Mouse (Mus musculus): ENCODE results near the gene Rprd1b. TPM values are rescaled to one million over a fixed set of nuclear protein-coding genes. Genes with fewer than 3 reads are reported as not detected.

Rprd1b gene
- polyA plus RNA-seq, 1 experiment: 5.5 TPM

DNA sequence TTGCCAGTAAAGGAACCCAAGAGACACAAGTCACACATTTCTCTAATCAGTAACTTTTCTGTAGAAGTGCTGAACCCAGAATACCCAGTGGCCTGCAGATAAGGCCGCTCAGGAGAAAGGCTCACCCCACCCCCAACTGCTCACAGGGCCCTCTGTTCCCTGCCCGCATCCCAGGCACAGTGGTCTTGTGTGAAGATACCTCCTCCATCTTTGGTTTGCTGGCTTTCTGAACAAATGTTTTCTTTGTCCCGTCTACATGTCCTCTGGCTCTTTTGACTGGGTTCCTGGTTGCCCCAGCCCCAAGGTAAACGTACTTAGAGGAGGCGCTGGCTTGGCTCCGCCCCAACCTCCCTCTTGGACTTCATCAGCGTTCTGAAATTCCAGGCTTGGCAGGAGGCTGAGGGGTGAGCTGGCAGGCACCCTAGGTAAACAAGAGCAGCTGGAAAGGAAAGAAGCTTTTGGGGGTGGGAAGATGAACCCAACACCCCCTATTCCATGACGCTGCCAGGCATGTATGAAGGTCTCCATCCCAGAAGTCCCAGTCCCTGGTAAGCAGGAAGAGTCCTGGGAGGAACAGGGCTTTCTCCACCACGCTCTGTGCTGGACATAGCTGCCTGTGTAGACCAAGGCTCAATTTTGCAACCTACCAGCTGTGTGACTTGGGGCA lies 85.4 kb downstream of the Rprd1b start:
- no peak overlapping the region for H3K4me3 ChIP-seq (replicated peaks)
- TF ChIP-seq FLI1 (IDR thresholded peaks at IDR 0.05; ENCODE audit: low read length): no peak
- TF ChIP-seq GATA1 (IDR thresholded peaks at IDR 0.05; ENCODE audit: borderline replicate concordance, low read length): no peak
- peaks cover 2% of the 10 kb centered on the region for H3K36me3 ChIP-seq (replicated peaks; ENCODE audit: low read length)
- H3K9me3 ChIP-seq: no peaks in the 10 kb centered on the region
- peaks cover 75% of the 10 kb centered on the region for H3K27me3 ChIP-seq (replicated peaks)
- H3K4me1 ChIP-seq: peaks cover 45% of the 10 kb centered on the region

DNA sequence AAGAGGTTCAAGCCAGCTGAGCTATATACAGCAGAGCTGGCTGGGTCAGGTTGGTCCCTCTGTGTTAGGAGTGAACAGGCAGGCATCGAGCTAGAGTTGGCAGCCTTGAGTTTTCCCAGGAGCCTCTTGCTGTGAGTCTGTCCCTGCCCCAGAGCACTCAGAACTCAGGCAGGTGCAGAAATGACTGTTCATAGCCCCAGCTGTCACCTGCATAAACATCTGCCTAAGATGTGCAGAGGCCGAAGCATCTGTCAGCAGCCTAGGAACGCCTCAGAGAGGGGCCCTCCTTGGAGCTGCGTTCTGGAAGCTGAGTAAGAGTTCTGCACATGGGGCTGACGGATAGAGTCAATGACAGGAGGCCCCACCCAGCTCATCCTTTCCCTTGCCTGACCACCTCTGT lies 86.6 kb downstream of the Rprd1b start:
- Histone ChIP-seq H3K9me3 (no peaks in the 10 kb centered on the region), H3K4me3 (replicated peaks) (no peak overlapping the region), H3K4me1 (peaks cover 32% of the 10 kb centered on the region), H3K27me3 (replicated peaks) (peaks cover 79% of the 10 kb centered on the region), H3K36me3 (replicated peaks; ENCODE audit: low read length) (peaks cover 2% of the 10 kb centered on the region)
- no peak for TF ChIP-seq FLI1 (IDR thresholded peaks at IDR 0.05; ENCODE audit: low read length)
- no peak for TF ChIP-seq GATA1 (IDR thresholded peaks at IDR 0.05; ENCODE audit: borderline replicate concordance, low read length)

DNA sequence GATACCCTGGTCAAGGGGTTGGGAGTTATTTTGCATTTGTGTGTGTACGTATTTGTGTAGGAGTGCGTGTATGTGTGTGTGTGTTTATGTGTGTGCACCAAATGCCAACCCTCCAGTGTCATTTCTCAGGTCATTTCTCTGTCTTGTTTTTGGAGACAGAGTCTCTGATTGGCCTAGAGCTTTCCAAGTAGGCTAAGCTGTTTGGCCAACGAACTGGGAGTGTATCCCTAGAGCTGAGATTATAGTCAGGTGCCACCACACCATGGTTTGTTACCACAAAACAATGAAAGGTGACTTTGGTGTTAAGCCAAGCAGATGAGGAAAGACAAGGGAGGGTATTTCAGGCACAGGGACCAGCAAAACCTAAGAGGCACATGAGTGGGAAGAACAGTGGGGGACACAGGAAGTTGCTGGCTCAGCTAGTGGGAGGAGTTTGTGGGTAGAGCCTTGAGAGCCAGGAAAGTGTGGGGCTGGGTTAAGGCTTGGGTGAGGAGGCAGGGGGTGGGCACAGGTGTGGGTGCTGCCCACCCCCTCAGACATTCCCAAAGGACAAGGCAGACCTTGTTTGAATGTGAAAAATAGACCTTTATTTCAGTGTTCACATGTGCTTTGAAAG lies 87.6 kb downstream of the Rprd1b start:
- H3K36me3 ChIP-seq (replicated peaks; ENCODE audit: low read length): peaks cover 2% of the 10 kb centered on the region
- TF ChIP-seq GATA1 (IDR thresholded peaks at IDR 0.05; ENCODE audit: borderline replicate concordance, low read length): no peak

DNA sequence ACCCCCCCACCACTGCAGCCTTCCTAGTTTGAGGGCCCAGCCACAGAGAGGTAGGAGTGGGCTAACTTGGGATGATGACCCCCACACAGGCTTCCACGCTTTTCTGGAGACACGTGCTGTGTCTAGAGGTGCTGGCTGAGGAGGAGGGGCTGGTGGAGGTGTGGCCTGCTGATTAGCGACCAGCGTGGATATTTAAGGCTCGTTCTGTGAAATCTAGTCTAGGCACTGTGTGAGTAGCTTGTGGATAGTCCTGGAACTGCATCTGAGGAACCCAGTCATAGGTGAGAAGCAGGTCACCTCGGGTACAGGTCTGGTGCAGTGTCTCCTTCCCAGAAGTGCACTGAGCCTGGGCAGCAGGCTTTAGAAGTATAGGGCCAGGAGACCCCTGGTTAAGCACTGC lies 88.4 kb downstream of the Rprd1b start:
- no peak overlapping the region for H3K4me3 ChIP-seq (replicated peaks)
- H3K9me3 ChIP-seq: no peaks in the 10 kb centered on the region
- TF ChIP-seq GATA1 (IDR thresholded peaks at IDR 0.05; ENCODE audit: borderline replicate concordance, low read length) (no peak), FLI1 (IDR thresholded peaks at IDR 0.05; ENCODE audit: low read length) (no peak)
- peaks cover 34% of the 10 kb centered on the region for H3K4me1 ChIP-seq
- peaks cover 2% of the 10 kb centered on the region for H3K36me3 ChIP-seq (replicated peaks; ENCODE audit: low read length)
- peaks cover 85% of the 10 kb centered on the region for H3K27me3 ChIP-seq (replicated peaks)

More for the DNA sequence above, 87.6 kb downstream of the Rprd1b start:
- H3K9me3 ChIP-seq: no peaks in the 10 kb centered on the region
- H3K4me3 ChIP-seq (replicated peaks): peak overlapping the region; percentile 39
- H3K27me3 ChIP-seq (replicated peaks): peaks cover 87% of the 10 kb centered on the region
- peaks cover 32% of the 10 kb centered on the region for H3K4me1 ChIP-seq

DNA sequence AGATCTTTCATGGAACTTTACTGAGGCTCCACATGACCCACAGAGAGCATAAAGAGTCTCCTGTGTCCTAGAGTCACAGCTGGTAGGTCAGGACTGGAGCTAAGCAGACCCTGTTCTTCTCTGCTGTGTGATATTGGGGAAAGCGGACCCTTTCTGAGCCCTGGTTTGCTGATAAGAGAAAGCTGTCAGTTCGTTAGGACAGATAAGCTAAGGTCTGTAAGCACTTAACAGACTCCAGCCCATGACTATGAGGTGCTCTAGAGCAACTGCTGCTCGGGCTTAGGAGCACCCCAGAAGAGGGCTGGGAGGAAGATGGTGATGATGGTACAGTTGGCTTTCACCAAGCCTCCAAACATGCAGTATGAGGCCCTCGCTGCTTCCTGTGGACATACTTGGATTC lies 90.8 kb downstream of the Rprd1b start:
- H3K27me3 ChIP-seq (replicated peaks): peaks cover 82% of the 10 kb centered on the region
- peaks cover 2% of the 10 kb centered on the region for H3K36me3 ChIP-seq (replicated peaks; ENCODE audit: low read length)
- H3K4me3 ChIP-seq (replicated peaks): no peak overlapping the region
- TF ChIP-seq FLI1 (IDR thresholded peaks at IDR 0.05; ENCODE audit: low read length): no peak
- peaks cover 27% of the 10 kb centered on the region for H3K4me1 ChIP-seq
- H3K9me3 ChIP-seq: no peaks in the 10 kb centered on the region

DNA sequence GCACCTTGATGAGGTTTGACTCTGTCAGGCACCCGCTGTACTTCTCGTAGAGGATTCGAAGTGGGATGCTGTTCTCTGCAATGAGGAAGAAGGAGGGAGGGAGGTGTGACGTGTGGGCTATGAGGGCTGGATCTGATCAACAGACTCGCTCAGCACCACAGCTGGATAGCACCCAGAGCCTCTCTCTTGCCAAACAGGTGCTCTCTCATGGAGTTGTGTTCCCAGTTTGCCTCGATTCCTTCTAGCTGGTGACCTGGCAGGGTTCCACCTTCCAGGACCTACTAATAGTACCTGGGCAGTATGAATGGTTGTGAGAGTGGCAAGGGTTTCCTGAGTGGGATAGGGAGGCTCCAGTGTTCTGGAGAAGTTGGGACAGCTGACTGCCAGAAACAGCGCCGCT lies 91.9 kb downstream of the Rprd1b start:
- Histone ChIP-seq H3K4me3 (replicated peaks) (no peak overlapping the region), H3K36me3 (replicated peaks; ENCODE audit: low read length) (peaks cover 2% of the 10 kb centered on the region), H3K9me3 (peaks cover 3% of the 10 kb centered on the region), H3K27me3 (replicated peaks) (peaks cover 83% of the 10 kb centered on the region), H3K4me1 (peaks cover 27% of the 10 kb centered on the region)
- TF ChIP-seq FLI1 (IDR thresholded peaks at IDR 0.05; ENCODE audit: low read length) (no peak), GATA1 (IDR thresholded peaks at IDR 0.05; ENCODE audit: borderline replicate concordance, low read length) (no peak)

DNA sequence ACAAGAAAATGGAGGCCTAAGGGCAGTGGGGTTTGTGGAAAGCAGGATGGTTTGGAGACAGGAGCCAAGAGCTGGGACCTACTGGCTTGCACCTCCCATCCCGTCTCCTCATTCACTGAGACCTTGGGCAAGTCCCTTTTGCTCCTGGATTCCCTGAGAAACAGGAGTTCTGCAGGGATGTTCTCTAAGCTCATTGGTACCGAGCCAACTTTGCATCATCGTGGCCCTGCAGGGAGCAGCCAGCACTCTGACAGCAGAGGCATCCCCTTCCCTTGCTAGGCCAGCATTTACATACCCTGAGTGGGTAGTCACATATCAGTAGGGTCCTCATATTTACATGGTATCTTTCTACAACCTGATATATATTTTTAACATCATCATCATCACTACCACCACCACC lies 92.6 kb downstream of the Rprd1b start:
- TF ChIP-seq GATA1 (IDR thresholded peaks at IDR 0.05; ENCODE audit: borderline replicate concordance, low read length) (no peak), FLI1 (IDR thresholded peaks at IDR 0.05; ENCODE audit: low read length) (no peak)
- Histone ChIP-seq H3K36me3 (replicated peaks; ENCODE audit: low read length) (peaks cover 7% of the 10 kb centered on the region), H3K27me3 (replicated peaks) (peaks cover 86% of the 10 kb centered on the region)

DNA sequence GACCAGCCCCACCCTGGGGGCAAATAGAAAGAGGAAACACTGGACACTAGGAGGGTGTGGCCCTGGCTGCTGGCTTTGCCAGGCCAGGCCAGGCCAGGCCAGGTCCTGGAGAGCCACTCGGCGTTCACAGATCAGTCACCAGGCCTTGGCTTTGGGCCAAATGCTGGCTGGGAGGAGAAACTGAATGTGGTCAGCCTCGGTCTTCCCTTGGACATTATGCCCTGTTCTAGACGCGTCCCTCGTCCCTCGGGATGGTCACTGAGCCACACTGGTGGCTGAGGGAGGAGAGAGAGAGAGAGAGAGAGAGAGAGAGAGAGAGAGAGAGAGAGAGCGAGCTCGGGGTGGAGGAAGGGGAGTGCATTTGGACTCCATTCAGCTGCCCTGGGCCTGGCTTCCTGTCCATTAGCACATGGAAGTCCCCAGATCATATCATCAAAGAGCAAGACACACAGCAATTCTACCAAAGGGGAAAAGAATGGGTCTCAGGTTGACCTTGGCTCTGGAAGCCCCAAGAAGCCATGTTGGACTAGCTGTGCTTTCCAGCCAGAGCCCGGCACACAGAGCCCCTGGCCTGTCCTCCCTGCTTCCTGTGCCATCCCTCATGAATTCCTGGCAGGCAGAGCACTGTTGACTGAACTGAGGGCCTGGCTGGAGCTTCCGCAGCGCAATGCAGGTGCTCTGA lies 93.5 kb downstream of the Rprd1b start:
- Histone ChIP-seq H3K4me1 (peaks cover 13% of the 10 kb centered on the region), H3K9me3 (peaks cover 13% of the 10 kb centered on the region), H3K4me3 (replicated peaks) (no peak overlapping the region), H3K27me3 (replicated peaks) (peaks cover 79% of the 10 kb centered on the region), H3K36me3 (replicated peaks; ENCODE audit: low read length) (peaks cover 7% of the 10 kb centered on the region)
- TF ChIP-seq GATA1 (IDR thresholded peaks at IDR 0.05; ENCODE audit: borderline replicate concordance, low read length): no peak
- no peak for TF ChIP-seq FLI1 (IDR thresholded peaks at IDR 0.05; ENCODE audit: low read length)

More for the DNA sequence above, 92.6 kb downstream of the Rprd1b start:
- Histone ChIP-seq H3K4me1 (peaks cover 23% of the 10 kb centered on the region), H3K9me3 (peaks cover 10% of the 10 kb centered on the region), H3K4me3 (replicated peaks) (no peak overlapping the region)

DNA sequence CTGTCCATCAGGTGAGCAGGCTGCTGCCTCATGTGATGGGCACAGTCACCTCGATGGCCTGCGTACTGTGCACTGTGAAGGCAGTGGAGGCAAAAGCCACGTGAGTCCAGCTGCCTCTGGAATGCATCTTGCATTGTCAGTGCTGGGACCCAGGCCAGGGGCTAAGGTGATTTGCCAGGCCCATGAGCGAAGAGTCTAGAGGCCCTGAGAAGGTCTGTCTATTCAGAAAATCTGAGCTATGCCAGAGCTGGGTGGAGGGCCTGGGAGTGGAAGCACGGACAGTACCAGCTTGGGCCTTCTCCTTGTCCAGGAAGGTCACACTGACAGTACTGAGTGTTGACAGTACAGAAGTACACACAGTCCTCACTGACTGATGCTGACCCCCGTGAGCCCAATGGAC lies 94.5 kb downstream of the Rprd1b start:
- Histone ChIP-seq H3K4me3 (replicated peaks) (peak overlapping the region; percentile 8), H3K9me3 (peaks cover 13% of the 10 kb centered on the region), H3K36me3 (replicated peaks; ENCODE audit: low read length) (peaks cover 5% of the 10 kb centered on the region), H3K27me3 (replicated peaks) (peaks cover 79% of the 10 kb centered on the region), H3K4me1 (peaks cover 12% of the 10 kb centered on the region; the same call in 1 of the 2 replicates)
- TF ChIP-seq GATA1 (IDR thresholded peaks at IDR 0.05; ENCODE audit: borderline replicate concordance, low read length) (no peak), FLI1 (IDR thresholded peaks at IDR 0.05; ENCODE audit: low read length) (no peak)

DNA sequence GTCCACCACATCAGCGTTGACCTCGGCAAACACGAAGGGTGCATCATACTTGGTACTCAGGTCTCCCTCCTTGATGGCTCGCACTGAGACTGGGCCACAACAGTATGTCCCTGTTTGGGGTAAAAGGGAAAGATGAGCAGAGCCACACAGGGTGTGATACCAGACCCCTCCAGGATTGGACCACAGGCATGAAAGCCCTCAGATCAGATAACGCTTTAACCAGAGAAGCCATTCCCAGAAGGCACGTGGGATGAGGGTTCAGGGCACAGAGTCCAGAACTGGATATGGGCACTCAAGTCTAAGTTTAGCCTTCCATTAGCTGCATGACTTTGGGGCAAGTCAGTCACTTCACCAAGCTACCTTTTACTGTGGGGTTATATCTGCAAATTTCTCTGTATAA lies 98.9 kb downstream of the Rprd1b start:
- Histone ChIP-seq H3K9me3 (peaks cover 13% of the 10 kb centered on the region), H3K36me3 (replicated peaks; ENCODE audit: low read length) (peaks cover 9% of the 10 kb centered on the region), H3K4me3 (replicated peaks) (no peak overlapping the region), H3K4me1 (peaks cover 20% of the 10 kb centered on the region; the same call in 1 of the 2 replicates), H3K27me3 (replicated peaks) (peaks cover 85% of the 10 kb centered on the region)
- no peak for TF ChIP-seq GATA1 (IDR thresholded peaks at IDR 0.05; ENCODE audit: borderline replicate concordance, low read length)
- TF ChIP-seq FLI1 (IDR thresholded peaks at IDR 0.05; ENCODE audit: low read length): no peak
